In genomic region chr3:60576366-60577046, GRCm38 (mm10) we compare ENCODE assay signal across 9 mouse cellular contexts.
A peak's percentile ranks its signal among the peaks of the same experiment; 100 is the strongest.
DNase-seq lines count a peak whose midpoint lies in the region; ATAC-seq and TF ChIP-seq lines count a peak whose summit lies in the region.
"Had no signal": no experiment of that assay in that cellular context is flagged by ENCODE, and none has a peak within 500 bp of the region (broad histone marks: within the 10 kb centered on the region; RNA-seq: fewer than 3 reads in every experiment).

No protein-coding gene starts in this region.

- peak overlapping the region; percentile 56 for H3K9ac ChIP-seq in heart, embryonic 11.5 days (ENCODE audit: low read depth, low read length)
- H3K9ac ChIP-seq in lung, postnatal 0 days (replicated peaks; ENCODE audit: low read depth) = no peak overlapping the region
- peak overlapping the region; percentile 45 for H3K9ac ChIP-seq in heart, embryonic 16.5 days (ENCODE audit: low read length)
- H3K9ac ChIP-seq: forebrain, embryonic 12.5 days had no signal

- no peak for TF ChIP-seq CTCF in lung, postnatal 0 days (IDR thresholded peaks at IDR 0.05)

- intact Hi-C loops in heart, postnatal 25 days (cut with DNase I) = no loop called here

- no peak for DNase-seq in heart, postnatal 25 days (ENCODE audit: low spot score)
- peak; percentile 26 for DNase-seq in lung, postnatal 0 days (ENCODE audit: low spot score)
- DNase-seq in lung, postnatal 4 days = no peak
- DNase-seq in skeletal muscle tissue, adult 2 months (ENCODE audit: low read depth, low spot score) = peak; percentile 76
- no peak for DNase-seq in right cerebral cortex, adult 18-20 months

- no peaks in the 10 kb centered on the region for H3K36me3 ChIP-seq in heart, embryonic 11.5 days (ENCODE audit: control insufficient read depth, insufficient read depth, low read length)
- no peaks in the 10 kb centered on the region for H3K36me3 ChIP-seq in lung, postnatal 0 days (ENCODE audit: insufficient read depth, low read length)
- H3K36me3 ChIP-seq in heart, embryonic 16.5 days (ENCODE audit: control insufficient read depth, insufficient read depth) = no peaks in the 10 kb centered on the region
- H3K36me3 ChIP-seq: forebrain, embryonic 12.5 days had no signal

- peak overlapping the region; percentile 42 for H3K4me2 ChIP-seq in heart, embryonic 11.5 days
- H3K4me2 ChIP-seq in lung, postnatal 0 days (replicated peaks; ENCODE audit: low read depth, low read length) = peak overlapping the region; percentile 0; the same call in 1 of the 2 replicates
- H3K4me2 ChIP-seq in heart, embryonic 16.5 days (ENCODE audit: low read depth, low read length) = peak overlapping the region; percentile 50
- H3K4me2 ChIP-seq: forebrain, embryonic 12.5 days had no signal

- no peaks in the 10 kb centered on the region for H3K9me3 ChIP-seq in heart, embryonic 11.5 days (replicated peaks; ENCODE audit: control insufficient read depth, low read length)
- no peaks in the 10 kb centered on the region for H3K9me3 ChIP-seq in lung, postnatal 0 days (ENCODE audit: low read length)
- H3K9me3 ChIP-seq in heart, embryonic 16.5 days (replicated peaks; ENCODE audit: control insufficient read depth, low read length) = no peaks in the 10 kb centered on the region
- H3K9me3 ChIP-seq: forebrain, embryonic 12.5 days had no signal

- WGBS in heart, embryonic 11.5 days (ENCODE audit: insufficient replicate concordance) = 34% methylated on average over 9 of the region's 9 CpGs
- WGBS in lung, postnatal 0 days = 29% methylated on average over 9 of the region's 9 CpGs
- WGBS in heart, embryonic 16.5 days = 19% methylated on average over 9 of the region's 9 CpGs

- peak overlapping the region; percentile 67 for H3K27ac ChIP-seq in heart, embryonic 11.5 days (ENCODE audit: low read depth, low read length)
- peak overlapping the region; percentile 27; the same call in 1 of the 2 replicates for H3K27ac ChIP-seq in lung, postnatal 0 days (ENCODE audit: low read length)
- peak overlapping the region; percentile 66 for H3K27ac ChIP-seq in heart, embryonic 16.5 days (ENCODE audit: low read length)
- H3K27ac ChIP-seq: forebrain, embryonic 12.5 days had no signal

- ATAC-seq in heart, embryonic 11.5 days (replicated peaks; ENCODE audit: insufficient number of reproducible peaks, low FRiP score, low TSS enrichment) = no peak
- ATAC-seq in lung, postnatal 0 days = no peak
- peak; percentile 75; the same call in 1 of the 2 replicates for ATAC-seq in heart, embryonic 16.5 days (replicated peaks; ENCODE audit: extremely low read depth, insufficient read depth, low FRiP score)
- ATAC-seq in inflammation-experienced regulatory T-cells, adult 6 months = no peak

- H3K27me3 ChIP-seq in heart, embryonic 11.5 days (ENCODE audit: control insufficient read depth, insufficient read depth, low read length) = no peaks in the 10 kb centered on the region
- no peaks in the 10 kb centered on the region for H3K27me3 ChIP-seq in lung, postnatal 0 days (replicated peaks; ENCODE audit: insufficient read depth, low read length)
- H3K27me3 ChIP-seq in heart, embryonic 16.5 days (ENCODE audit: control insufficient read depth, insufficient read depth, low read length) = no peaks in the 10 kb centered on the region
- H3K27me3 ChIP-seq: forebrain, embryonic 12.5 days had no signal

- TF ChIP-seq EP300 in lung, postnatal 0 days (IDR thresholded peaks at IDR 0.05) = no peak

- H3K4me1 ChIP-seq in heart, embryonic 11.5 days (ENCODE audit: control insufficient read depth, insufficient read depth, low read length) = peaks cover 57% of the 10 kb centered on the region
- peaks cover 39% of the 10 kb centered on the region for H3K4me1 ChIP-seq in lung, postnatal 0 days (ENCODE audit: insufficient read depth, low read depth, low read length)
- peaks cover 56% of the 10 kb centered on the region for H3K4me1 ChIP-seq in heart, embryonic 16.5 days (ENCODE audit: control insufficient read depth, insufficient read depth, low read length)

- no peak overlapping the region for H3K4me3 ChIP-seq in heart, embryonic 11.5 days (ENCODE audit: low read depth, low read length)
- no peak overlapping the region for H3K4me3 ChIP-seq in lung, postnatal 0 days (ENCODE audit: low read depth, low read length)
- peak overlapping the region; percentile 24 for H3K4me3 ChIP-seq in heart, embryonic 16.5 days (ENCODE audit: low read length)
- H3K4me3 ChIP-seq: forebrain, embryonic 12.5 days had no signal

Comparison
In these comparisons a context has a peak if more than half of its experiments do, and no peak if none do; other contexts are left out.
1. DNase-seq: peak in lung, postnatal 0 days (single experiment) and skeletal muscle tissue, adult 2 months (single experiment); none in heart, postnatal 25 days (single experiment), lung, postnatal 4 days (0 of 2) and right cerebral cortex, adult 18-20 months (single experiment).
2. H3K4me2 ChIP-seq: peak in every context shown above with its lines; median percentile 50 in heart, embryonic 16.5 days; 42 in heart, embryonic 11.5 days; 0 in lung, postnatal 0 days.
3. Peak in every context shown above with its lines, with median percentiles within 50 percentile points of each other: H3K27ac ChIP-seq.